Mouse (Mus musculus) lung, adult 2 months (tissue): ENCODE data around the gene Plppr1. TPM values are rescaled to one million over a fixed set of nuclear protein-coding genes. Genes with fewer than 3 reads are reported as not detected.

ENCODE experiments used
- DNase-seq: peaks from one replicate; pipeline ENCODE4 v3.0.0; 2022
- H3K4me1 ChIP-seq: fragments of 200-500 bp; 2 replicates; pipeline ENCODE4 v1.6.1; 2011; ENCODE audit warnings: low read length; ENCODE audit not compliant: control insufficient read depth, insufficient read depth
- H3K4me3 ChIP-seq: fragments of 200-500 bp; replicated peaks from 2 replicates; pipeline ENCODE3; 2011; ENCODE audit warnings: low read depth, mild to moderate bottlenecking, control low read depth, low read length; ENCODE audit errors: extremely low read depth
- CTCF ChIP-seq: fragments of 200-500 bp; IDR thresholded peaks from 2 replicates; pipeline ENCODE4 v1.5.1; 2011; ENCODE audit warnings: mild to moderate bottlenecking, low read length, control low read depth; ENCODE audit not compliant: insufficient read depth
- POLR2A ChIP-seq: fragments of 200-500 bp; IDR thresholded peaks from 2 replicates; pipeline ENCODE4 v1.6.1; 2011; ENCODE audit warnings: low read depth, mild to moderate bottlenecking, control low read depth, low read length, borderline replicate concordance; ENCODE audit errors: extremely low read depth
- WGBS: fragments of 180-500 bp; shearing (Covaris S2); methylation state at CpG from one replicate; pipeline ENCODE4 v1.1.7; 2018; 5-methylcytosine and 5-hydroxymethylcytosine counted together
- polyA plus RNA-seq: library from polyadenylated mRNA; depleted of rRNA; stranded (reverse); fragments of >200 nt; gene quantifications from 2 replicates; pipeline ENCODE4 v1.2.3, GENCODE M21; 2012

Gene Plppr1
- polyA plus RNA-seq, 1 experiment = not detected

DNA sequence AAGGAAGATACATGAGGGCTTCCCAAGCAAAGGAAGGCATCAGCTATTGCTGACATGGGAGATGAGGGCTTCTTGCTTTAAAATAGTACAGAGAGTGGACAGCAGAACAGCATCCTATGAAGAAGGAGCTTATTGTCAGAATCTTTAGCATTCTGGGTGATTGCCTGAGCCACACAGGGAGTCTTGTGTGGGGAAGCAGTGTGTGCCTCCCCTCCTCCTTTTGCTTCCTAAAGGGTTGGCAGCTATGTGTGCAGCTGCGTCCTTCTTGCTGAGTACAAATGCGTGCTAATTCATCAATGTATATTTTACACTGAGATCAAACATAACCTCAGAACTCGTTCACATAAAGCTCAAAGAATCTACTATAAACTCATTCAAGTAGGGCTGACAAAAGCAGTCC lies 119.8 kb downstream of the Plppr1 start:
- 45% methylated on average over 3 of the region's 3 CpGs for WGBS

GRCm38 (mm10) chr4:49179471-49180181 lies 120.6 kb downstream of the Plppr1 start:
- no peak overlapping the region for H3K4me3 ChIP-seq
- no peaks in the 10 kb centered on the region for H3K4me1 ChIP-seq
- WGBS = 37% methylated on average over 2 of the region's 2 CpGs
- no peak for DNase-seq
- TF ChIP-seq CTCF (no peak), POLR2A (no peak)

More for the DNA sequence above, 119.8 kb downstream of the Plppr1 start:
- no peaks in the 10 kb centered on the region for H3K4me1 ChIP-seq
- TF ChIP-seq CTCF (no peak), POLR2A (no peak)
- no peak for DNase-seq
- no peak overlapping the region for H3K4me3 ChIP-seq

DNA sequence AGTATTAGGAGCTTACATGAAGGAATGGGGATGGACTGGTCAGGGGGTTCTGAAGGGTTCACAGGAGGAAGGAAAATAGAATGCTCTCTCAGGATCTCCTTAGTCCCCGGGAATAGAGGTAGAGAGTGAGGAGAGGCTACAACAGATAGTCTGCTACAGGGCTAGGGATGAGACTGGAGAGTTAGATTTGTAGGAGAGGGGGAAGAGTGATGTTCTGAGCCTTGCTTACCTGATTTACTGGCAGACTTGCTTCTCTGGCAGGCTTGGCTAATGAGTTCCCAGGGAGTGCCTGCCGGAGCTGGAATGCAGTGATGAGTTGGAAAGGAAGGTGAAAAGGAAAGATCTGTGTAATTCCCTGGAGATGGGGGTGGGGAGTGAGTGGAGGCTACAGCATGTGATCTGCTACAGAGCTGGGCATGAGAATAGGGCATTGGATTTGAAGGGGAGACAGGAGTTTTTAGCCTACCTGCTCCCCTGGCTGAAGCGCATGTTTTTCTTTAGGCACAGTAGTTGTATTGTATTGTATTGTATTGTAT lies 131.0 kb downstream of the Plppr1 start:
- H3K4me3 ChIP-seq = no peak overlapping the region
- TF ChIP-seq CTCF (no peak), POLR2A (no peak)
- DNase-seq = no peak
- no peaks in the 10 kb centered on the region for H3K4me1 ChIP-seq
- 59% methylated on average over 3 of the region's 3 CpGs for WGBS

GRCm38 (mm10) chr4:49197125-49197747 lies 138.2 kb downstream of the Plppr1 start:
- Histone ChIP-seq H3K4me3 (no peak overlapping the region), H3K4me1 (no peaks in the 10 kb centered on the region; the same call in 1 of the 2 replicates)
- DNase-seq = no peak
- WGBS = 37% methylated on average over 8 of the region's 8 CpGs
- TF ChIP-seq POLR2A = no peak
- no peak for TF ChIP-seq CTCF

DNA sequence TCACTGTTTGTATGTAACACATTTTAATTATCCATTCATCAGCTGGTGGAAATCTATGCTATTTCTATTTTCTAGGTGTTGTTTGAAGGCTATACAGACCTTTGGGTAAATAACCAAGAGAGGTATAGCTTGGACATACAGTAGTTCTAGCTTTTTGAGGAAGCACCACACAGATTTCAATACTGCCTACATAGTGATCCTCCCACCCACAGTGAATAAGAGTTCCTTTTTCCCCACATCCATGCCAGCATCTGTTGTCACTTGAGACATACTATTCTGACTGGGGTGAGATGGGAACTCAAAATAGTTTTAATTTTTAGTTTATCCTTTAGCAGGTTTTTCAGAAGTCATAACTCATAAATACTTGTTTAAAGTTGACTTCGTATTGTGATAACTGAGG lies 151.4 kb downstream of the Plppr1 start:
- TF ChIP-seq POLR2A (no peak), CTCF (no peak)

GRCm38 (mm10) chr4:49211582-49211981 lies 152.5 kb downstream of the Plppr1 start:
- 61% methylated on average over 5 of the region's 5 CpGs for WGBS
- H3K4me3 ChIP-seq = no peak overlapping the region
- TF ChIP-seq POLR2A (no peak), CTCF (no peak)
- no peaks in the 10 kb centered on the region for H3K4me1 ChIP-seq
- DNase-seq = no peak

More for the DNA sequence above, 151.4 kb downstream of the Plppr1 start:
- no peak for DNase-seq
- 86% methylated on average over 1 of the region's 1 CpGs for WGBS
- H3K4me1 ChIP-seq = no peaks in the 10 kb centered on the region
- H3K4me3 ChIP-seq = no peak overlapping the region

DNA sequence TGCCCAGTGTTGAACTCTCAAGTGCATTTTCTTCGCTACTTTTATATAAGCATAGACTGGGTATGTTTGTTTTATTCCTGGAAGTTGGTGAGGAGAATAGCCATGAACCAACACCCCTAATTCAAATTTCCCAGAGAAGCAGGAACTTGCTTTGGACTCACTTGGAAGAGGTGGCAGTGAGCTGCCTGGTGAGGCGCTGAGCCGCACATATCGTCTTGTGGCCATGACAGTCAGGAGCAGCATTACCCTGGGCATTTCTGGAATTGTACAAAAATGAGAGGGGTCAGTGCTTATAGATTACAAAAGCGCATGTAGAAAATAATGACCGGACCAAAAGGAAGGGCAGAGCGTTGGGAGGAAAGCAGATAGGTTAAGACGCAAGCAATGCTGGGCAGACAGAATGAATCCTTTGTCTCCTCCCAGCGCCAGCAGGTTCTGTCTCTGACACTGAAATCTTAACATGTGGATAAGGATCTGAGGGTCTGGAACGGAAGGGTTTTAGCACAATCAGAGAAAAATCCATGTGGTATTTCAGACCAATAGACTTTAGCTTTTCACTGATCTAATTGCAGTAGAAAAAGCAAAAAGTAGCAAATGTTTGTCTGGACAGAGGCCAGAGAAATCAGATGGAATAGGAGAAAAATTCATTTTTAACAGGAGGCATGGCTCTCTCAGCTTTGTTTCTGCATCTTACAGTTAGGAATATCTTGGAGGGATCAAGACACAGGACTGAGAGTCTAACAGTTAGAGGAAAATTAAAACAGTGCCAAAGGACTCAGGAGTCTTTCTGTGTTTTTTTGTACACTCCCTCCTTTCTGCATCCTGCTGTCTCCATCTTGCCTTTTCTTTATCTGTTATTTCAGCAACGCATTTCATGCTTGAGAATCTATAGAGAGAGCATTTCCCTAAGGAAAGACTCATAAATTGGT lies 153.8 kb downstream of the Plppr1 start:
- TF ChIP-seq POLR2A = no peak
- no peak for TF ChIP-seq CTCF
- WGBS = 65% methylated on average over 11 of the region's 11 CpGs
- no peak overlapping the region for H3K4me3 ChIP-seq
- no peak for DNase-seq
- no peaks in the 10 kb centered on the region for H3K4me1 ChIP-seq

DNA sequence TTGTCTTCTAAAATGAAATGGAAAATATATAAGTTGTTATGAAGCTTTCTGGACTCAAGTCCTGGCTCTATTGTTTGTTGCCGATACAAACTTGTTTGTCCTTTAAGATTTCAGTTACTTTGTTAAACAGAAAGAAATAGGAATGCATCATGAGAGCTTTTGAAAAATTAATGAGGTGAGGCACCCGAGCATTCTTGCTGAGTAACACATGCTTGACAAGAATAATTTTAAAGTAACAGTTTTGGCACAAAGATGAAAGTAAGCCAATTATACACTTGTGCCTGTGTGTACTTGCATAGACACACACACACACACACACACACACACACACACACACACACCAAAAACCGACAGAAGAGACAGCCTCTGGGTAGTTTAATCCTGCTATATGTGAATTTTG lies 155.3 kb downstream of the Plppr1 start:
- no peaks in the 10 kb centered on the region for H3K4me1 ChIP-seq
- whole genome bisulfite sequencing = 41% methylated on average over 3 of the region's 3 CpGs
- TF ChIP-seq POLR2A (no peak), CTCF (no peak)
- H3K4me3 ChIP-seq = no peak overlapping the region
- DNase-seq = no peak

- no peaks in the 10 kb centered on the region for H3K4me1 ChIP-seq
- DNase-seq = no peak
- no peak for TF ChIP-seq POLR2A
- TF ChIP-seq CTCF = no peak
- H3K4me3 ChIP-seq = no peak overlapping the region
- WGBS = 85% methylated on average over 6 of the region's 6 CpGs
These were observed 164.4 kb downstream of the Plppr1 start for GRCm38 (mm10) chr4:49223501-49223900.
